Mouse (Mus musculus): Measurements from ENCODE around the gene H6pd.
"Not testable (repeated sequence)": the region's sequence is repeated elsewhere in the genome, so short reads cannot be mapped to it uniquely, and the experiment has no call there.

Gene H6pd

DNA sequence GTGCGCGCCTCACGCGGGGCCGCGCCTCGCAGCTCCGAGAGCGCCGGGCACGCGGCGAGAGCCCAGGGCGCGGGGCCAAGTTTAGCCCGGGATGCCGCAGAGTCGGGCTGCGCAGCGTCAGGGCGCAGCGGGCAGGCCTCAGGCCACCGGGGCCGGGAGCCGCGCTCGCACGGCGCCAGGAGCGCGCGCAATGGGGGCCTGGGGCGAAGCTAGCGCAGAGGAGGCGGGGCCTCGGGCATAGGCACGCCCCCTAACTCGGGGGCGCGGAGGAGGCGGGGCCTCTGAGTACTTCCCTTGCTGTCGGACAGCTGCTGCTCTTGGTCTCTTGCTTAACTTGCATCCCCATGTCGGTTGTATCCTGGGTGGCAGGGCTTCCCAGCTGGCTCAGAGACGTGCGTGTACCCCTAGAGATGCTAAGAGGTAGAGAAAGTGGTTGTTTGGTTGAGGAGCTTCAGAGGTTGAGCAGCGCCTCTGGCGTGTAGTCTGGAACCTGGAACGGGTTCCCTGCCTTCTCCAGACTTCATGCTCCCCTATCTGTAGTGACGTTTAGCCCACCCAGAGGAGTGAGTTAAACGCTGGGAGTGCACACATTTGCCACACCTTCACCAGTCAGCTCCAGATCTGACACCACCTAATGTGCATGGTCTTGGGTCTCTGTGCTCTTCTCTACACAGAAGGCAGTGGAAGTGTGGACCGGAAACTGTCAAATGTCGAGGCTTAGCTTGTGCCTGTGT, at the start of gene H6pd:
H6pd (minus strand) TSS at position 171 of the 734 bp plus-strand sequence.
- DNase-seq = peak; percentile 92 to 94

DNA sequence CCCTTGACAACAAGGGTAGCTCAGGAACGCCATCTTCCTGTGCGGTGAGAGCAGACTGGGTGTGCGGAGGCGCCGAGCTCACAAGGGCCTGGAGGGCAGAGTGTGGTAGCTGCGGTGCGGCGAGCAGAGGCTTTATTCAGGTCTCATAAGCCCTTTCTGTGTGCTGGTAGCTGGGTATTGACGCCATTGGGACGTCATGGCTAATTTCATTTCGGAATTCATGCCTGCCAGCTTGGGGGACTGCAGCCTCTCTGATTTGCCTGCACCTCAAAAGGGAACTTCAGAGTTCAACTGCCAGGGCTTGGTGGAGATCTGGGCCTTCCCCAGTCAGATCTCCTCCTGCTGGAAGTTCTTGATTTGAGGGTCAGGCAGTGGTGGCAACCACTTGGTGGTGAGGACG, 48.9 kb upstream of the H6pd start:
- no peak for DNase-seq

DNA sequence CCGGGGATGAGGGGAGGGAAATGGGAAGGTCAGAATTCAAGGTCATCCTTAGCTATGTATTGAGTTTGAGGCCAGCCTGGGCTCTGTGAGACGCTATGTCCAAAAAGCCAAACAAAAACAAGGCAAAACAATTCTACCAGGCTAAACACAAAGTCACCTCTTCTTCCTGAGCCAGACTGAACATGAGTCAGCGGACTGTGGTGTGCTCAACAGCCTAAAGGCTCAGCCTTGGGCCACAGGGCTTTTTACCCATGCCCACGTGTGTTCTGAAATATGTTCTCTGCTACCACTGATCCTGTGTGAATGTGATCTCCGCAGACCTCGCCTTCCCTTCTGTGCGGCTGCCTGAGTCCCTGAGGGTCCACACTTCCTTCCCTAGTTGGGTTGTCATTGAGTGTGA, 47.3 kb upstream of the H6pd start:
- no peak for DNase-seq

DNA sequence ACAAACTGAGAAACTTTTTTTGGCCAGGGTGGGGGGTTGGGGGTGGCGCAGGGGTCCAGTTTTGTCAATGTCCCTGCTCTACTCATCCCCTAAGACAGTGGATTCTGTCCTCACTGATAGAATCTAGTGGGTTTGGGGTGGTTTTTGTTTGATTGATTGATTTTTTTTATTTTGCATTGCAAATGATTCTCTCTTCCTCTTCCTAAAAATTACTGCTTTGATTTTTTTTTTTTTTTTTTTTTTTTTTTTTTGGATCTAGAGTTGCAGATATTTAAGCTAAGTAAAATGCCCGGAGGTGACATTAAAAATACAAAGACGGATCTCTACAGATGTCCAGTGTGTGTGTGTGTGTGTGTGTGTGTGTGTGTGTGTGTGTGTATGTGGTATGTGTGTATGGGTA, 43.6 kb upstream of the H6pd start:
- DNase-seq = no peak

DNA sequence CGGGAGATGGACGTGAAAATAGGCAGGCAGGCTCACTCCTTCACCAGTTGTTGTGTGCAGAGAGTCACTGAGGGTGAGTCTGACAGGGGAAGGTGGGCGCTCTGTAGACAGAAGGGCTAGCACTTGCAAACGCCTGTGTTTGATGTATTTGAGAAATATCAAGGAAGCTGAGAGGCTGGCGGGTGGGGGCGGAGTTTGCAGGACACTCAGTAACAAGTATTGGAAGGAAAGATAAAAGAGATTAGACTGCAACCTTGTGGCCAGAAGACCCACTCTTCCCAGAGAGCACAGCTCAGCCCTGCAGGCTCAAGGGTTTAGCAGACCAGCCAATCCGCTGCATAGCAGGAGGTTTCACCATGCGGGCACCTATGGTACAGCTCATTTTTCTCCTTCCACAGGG, 42.7 kb upstream of the H6pd start:
- no peak for DNase-seq

DNA sequence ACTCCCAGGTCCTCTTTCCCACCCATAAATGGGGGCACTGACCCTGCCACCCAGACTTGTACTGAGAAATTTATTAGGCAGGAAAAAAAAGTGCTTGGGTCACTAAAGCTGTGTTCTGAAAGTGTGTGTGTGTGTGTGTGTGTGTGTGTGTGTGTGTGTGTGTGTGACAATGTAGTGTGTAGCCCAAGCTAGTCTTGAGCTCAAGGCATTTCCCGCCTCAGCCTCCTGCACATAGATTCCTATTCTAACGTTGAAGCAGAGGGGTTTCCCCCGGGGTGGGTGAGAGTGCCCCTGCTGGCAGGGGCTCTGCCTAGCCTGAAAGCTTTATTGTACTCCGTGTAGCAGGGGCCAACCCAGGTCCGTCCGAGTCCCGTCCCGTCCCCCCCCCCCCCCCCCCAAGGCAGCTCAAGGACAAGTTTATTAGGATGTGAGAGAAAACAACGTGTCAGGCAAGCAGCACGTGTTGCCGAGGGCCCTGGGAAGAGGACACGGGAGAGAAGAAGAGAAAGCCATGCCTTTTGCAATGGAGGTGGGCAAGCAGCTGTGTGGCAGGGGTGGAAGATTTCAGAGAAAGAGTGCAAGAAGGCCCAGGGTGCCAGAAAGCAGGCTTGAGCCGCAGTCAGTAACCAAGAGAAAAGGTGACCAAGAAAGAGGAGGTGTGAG, 40.9 kb upstream of the H6pd start:
- no peak for DNase-seq

DNA sequence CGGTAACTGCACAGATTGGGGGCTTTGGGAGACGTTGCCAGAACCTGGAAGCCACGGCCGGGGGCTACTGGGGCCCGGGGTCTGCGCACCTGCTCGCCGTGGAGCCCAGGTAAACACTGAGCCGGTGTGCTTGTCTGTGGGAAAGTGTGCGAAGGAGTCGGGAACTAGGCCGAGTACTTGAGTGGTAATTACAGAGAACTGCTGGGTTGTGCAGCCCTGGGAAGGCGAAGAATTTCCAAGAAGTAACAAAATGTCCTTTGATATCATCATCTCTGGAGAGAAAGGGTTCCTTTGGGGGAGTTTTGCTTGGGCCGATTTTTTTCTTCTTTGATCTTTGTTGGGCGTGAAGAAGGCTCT, 40.3 kb upstream of the H6pd start:
- DNase-seq = no peak

DNA sequence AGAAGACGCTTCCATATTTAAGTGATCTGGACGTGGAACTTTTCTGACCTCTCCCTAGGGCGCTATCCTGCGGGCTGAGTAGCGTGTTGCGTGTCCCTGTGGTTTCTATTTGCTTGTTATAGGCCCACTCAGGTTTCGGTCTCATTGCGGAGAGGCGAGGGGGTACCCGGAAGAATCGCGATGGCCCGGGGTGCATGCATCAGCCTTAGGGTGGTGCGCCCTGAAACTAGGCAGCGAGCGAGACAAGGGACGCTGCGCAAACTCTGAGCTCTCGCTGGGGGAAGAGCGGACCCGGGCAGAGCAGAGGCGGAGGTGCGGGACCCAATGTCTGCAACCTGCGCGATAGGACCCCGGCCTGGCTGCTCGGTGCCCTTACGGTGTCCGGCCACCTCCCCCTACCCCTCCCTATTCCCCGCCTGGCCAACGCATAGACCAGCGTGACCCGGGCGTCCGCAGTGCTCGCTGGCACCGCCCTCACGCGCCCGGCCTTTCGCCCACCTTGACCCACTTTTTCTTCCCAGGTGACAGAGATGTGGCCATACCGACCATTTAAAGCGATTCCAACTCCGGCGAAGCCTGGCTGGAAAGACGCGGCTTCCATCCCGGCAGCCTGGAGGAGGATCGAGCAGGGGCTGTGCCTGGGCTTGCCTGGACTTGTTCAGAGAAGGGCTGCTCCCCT, 39.8 kb upstream of the H6pd start:
- DNase-seq = no peak

DNA sequence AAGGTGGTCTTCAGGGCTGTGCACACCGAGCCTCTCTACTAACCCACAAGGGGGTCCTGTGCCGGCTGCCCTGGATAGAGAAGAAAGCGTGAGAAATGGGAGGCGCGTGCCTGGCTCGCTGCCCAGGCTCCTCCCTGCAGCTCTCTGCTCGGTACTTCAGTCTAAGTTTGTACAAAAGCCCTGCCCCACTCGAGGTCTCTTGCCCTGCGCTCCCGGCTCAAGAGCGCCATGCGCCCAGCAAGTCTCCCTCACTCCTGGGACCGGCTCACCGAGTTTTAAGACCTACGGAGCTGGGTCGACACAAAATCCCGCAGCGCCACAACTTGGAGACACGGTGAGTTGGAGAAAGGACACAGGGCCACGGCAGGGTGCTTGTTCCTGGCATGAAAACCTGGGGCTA, 39.2 kb upstream of the H6pd start:
- DNase-seq = peak; percentile 74 to 79

DNA sequence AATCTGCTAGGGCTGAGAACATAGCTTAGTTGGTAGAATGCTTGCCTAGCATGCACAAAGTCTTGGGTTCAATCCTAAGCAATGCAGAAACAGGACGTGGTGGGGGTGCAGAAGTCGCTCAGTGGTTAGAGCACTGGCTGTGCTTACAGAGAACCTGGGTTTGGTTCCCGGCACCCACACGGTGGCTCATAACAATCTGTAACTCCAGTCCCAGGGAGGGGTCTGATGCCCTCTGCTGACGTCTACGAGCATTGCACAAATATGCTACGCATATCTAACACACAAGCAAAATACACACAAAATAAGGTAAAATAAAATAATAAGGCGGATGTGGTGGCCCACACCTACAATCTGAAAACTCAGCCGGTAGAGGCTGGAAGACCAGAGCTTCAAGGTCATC, 34.8 kb upstream of the H6pd start:
- no peak for DNase-seq

DNA sequence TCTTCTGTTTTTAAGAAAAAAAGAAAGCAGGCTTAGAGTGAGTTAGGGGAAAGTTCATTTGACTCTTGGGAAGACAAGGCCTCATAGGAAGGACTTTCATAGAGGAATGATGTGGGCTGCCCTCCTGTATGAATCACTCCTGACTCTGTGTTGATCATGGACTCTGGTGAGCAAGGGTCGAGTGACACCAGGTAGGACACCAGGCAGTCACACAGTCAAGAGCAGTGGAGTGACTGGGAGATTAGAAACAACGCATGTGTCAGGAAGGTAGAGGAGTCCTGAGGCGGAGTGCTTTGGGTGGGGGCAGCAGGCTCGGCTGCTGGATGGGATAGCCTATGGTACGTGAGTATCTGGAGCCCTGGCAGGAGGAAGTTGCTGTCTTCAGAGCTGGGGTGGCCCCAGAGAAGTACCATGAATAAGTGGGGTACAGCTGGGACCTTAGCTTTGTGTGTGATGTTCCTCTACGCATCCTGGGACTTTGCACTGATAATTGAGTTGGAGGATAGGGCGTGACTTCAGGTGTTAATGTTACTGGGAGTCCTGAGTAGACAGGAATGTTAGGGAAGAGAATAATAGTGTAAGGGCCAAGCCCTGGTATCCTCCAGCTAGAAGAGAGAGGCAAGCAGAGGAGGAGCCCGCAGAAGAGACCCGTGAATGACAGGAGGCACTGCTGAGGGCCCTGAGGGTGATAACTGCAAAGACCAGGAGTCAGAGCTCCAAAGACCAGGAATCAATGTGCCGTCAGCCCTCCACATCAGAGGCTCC, 32.7 kb upstream of the H6pd start:
- no peak for DNase-seq

DNA sequence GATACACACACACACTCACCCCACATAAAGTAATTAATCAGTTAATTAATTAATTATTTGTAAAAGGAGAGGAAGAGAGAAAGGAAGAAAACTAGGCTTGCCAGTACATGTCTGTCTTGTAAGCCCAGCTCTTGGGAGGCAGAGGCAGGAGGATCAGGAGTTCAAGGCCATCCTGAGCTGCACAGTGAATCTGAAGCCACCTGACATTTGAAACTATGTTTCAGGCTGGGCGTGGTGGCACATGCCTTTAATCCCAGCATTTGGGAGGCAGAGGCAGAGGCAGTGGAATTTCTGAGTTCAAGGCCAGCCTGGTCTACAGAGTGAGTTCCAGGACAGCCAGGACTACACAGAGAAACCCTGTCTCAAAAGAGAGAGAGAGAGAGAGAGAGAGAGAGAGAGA, 32.0 kb upstream of the H6pd start:
- DNase-seq = not testable (repeated sequence)

DNA sequence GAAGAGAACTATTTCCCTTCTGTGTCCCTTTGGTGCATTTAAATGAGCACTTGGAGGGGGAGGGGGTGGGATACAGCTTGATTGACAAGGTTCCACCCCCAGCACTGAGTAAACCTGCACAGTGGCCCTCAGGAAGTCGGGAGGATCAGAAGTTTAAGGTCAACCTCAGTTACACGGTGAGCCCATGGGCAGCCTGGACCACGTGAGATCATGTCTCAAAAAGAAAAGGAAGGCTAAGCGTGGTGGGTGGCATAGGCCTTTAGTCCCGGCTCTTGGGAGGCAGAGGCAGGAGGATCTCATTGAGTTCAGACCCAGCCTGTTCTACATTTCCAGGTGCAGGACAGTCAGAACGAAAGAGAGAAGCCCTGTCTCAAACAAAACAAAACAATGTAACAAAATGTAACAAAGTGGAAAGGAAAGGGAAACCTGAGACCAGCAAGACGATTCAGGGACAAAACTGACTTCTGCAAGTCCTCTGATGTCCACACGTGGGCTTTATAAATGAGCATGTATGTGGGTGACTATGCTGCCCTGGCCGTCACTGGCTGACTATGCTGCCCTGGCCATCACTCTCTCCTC, 31.3 kb upstream of the H6pd start:
- no peak for DNase-seq

DNA sequence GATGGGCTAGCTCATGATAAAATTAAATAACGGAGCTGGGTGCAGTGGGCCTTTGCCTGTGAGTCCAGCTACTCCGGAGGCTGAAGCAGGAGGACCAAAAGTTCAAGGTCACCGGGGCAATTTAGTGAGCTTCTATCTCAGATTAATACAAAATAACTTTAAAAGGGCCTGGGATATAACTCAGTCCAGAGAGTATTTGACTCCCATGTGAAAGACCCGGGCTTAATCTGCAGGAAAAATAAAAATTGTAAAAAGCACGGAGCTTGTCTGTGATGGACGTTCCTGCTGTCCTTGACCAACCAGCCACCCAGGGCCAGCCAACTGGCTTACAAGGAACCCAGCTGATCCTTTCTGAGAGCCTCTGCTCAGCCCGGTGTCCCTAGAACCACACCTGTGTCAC, 29.7 kb upstream of the H6pd start:
- DNase-seq = no peak

DNA sequence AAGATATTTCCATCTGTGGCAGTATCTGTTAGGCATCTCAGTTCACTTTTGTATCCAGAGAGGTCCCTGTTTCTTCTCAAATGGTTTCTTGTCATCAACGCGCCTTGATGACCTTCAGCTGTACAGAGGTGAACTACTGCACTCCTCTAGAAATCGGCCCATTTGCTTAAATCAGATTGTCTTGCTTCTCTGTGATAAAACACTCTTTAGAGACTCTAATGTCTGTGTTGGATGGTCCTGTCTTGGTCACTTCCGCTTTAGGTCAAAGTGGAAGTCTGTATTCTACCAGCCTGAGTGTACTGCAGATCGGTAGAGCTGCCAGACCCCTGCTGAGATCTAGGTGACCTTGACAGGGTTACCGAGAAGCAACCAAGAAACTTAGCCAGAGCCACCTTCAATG, 27.3 kb upstream of the H6pd start:
- no peak for DNase-seq

DNA sequence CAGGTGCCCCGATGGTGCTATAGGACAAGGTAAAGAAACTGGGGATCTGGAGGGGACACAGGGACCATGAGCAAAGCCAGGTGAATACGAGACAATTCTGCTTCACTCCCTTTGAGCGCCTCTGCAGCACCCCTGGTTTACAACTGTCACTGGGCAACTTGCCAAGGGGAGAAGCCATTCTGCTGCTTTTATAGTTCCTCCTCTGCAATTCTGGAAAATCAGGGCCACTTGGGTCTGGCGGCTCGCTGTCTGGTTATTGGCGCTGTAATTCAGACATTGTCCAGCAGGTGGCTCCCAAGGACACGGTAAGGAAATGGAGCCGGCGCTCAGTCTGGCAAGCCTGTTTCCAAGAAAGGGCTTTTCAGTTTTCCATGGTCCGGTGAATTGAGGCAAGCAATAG, 26.5 kb upstream of the H6pd start:
- DNase-seq = peak; percentile 82 to 96

DNA sequence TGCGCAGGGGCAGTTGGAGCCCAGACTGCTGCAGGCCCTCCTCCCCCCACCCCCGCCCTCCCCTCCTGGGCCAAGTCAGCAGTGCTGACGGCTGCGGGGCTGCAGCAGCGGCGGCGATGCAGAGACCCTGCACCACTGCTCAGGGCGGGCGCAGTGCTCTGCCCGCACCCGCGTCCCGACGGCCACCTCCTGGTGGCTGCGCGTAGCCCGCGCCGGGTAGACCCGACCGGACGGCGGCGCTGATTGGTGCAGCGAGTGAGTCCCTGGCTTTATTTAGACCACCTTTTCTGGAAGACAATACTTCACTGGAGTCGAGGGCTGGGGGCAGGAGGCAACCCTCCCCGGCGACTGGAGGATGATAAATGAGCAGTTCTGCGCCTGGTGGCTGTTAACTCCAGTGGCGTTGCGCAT, 24.4 kb upstream of the H6pd start:
- DNase-seq = no peak

DNA sequence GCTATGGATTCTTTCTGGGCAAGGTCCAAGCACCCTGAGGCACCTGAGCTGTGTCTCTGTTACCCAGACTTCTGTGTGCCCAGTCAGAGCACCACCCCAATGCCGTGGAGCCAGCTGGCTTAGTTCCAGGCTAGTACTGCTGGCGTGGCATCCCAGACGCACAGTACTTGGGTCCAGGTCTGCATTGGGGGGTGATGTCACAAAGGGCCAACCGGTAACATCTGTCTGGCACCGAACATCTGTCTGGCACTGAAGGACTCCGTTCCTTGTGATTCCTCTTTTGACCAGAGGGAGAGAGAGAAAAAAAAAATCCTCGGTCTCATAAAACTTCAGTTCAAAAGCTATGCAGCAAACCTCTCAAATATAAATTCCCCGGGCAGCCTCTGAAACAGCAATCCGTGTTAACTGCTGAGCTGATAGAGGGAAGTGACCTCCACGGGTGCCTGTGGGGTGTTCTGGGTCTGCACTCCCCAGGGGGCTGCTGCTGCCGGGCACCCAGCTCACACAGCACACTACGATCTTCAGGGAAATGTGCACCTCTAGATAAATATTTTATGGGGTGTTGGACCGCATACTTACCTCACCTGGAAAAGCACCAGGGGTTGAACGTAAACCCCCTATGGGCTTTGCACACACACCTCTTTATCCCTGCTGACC, 22.5 kb upstream of the H6pd start:
- DNase-seq = peak; percentile 64 to 72

DNA sequence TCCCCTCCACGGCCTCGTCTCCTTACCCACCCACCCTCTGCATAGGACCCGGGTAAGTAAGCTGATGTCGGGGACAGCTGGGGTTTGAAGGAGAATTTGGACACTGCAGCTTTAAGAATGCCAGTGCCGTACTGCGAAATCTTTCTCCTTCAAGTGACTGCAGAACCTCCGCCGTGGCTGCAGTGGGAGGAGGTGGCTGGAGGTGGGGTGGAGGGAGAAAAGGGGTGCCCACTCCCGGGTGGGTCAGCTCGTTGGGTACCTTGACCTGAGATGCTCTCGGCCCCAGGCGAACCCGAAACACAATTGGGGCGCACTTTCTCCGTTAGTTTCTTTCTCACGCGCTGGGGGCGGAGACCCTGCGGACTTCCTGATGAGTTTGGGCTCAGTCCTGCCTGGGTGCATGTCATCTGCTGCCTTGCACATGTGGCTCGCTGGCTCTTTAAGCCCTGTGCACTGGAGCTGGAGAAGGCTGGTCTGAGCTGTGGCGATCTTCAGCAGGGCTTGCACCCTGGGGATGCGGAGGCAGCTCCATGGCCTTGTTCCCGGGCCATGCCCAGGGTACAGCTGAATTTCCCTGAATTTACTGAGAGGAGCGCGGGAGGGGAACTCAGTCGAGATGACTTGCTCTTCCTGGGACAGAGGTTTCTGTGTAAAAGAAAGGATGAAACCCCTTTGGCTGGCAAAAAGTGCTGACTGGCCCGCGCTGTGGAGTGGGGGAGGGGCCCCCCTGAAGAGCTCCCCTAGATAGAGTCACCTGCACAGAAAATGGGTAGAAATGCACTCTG, 21.8 kb upstream of the H6pd start:
- peak in 1 of 2 experiments; percentile 48 for DNase-seq

DNA sequence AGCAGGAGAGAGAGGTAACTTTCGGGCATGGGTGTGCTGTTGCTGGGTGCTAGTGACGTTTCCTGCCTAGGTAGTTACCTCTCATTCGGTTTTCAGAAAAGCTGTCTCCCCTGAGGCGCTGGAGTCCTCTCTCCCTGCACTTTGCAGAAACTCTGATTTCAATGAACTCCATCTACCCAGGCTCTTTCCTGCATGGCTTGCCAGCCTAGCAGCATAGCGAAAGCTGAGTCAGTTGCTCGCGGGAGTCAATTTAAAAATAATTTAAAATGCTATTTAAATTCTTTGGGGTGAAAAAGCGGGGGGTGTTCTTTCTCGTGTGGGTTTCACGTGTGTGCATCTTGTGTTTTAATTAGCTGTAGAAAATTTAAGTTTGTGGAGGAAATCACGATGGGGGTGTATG, 21.1 kb upstream of the H6pd start:
- no peak for DNase-seq

DNA sequence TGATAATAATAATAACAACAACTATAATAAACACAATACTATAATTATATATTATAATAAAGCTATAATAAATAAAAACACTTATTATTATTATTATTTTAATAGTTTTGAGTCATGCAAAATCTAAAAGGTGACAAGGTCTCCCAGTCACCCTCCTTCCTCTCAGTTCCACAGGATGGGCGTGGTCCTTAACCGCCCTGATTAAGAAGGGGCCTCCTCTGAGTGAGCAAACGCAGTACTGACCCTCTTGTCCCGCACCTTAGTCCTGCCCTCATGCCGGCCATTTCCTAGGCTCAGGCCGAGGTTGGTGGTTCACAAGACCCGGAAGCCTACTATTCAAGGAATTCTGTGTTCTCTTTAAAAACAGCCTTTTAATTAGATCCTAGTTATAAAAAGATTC, 14.7 kb upstream of the H6pd start:
- DNase-seq = no peak

All from kidney, postnatal 25 days (tissue).